Mouse (Mus musculus) intestine, postnatal 0 days (tissue): ENCODE data around the gene Fdxr. TPM values are rescaled to one million over a fixed set of nuclear protein-coding genes. Genes with fewer than 3 reads are reported as not detected.

ENCODE experiments used
- ATAC-seq: fragments of 200-750 bp; cut with Nextera tagmentation; 2 replicates; pipeline ENCODE4 v1.8.0; 2017; ENCODE audit warnings: mild to moderate bottlenecking, moderate TSS enrichment, moderate library complexity
- H3K27ac ChIP-seq: fragments of 300-500 bp; sonication (generic); 2 replicates; pipeline ENCODE4 v1.5.1; 2014; ENCODE audit warnings: mild to moderate bottlenecking, low read depth, low read length, moderate library complexity
- H3K27me3 ChIP-seq: fragments of 300-500 bp; sonication (generic); replicated peaks from 2 replicates; pipeline ENCODE4 v1.6.1; 2014; ENCODE audit warnings: low read length, mixed read lengths; ENCODE audit not compliant: control insufficient read depth, insufficient read depth
- H3K36me3 ChIP-seq: fragments of 300-500 bp; sonication (generic); 2 replicates; pipeline ENCODE4 v1.6.1; 2014; ENCODE audit warnings: mild to moderate bottlenecking, moderate library complexity; ENCODE audit not compliant: control insufficient read depth, insufficient read depth
- H3K4me1 ChIP-seq: fragments of 300-500 bp; sonication (generic); replicated peaks from 2 replicates; pipeline ENCODE4 v1.6.1; 2014; ENCODE audit warnings: antibody characterized with exemption, low read length, mixed read lengths; ENCODE audit not compliant: control insufficient read depth, insufficient read depth
- H3K4me2 ChIP-seq: fragments of 300-500 bp; sonication (generic); replicated peaks from 2 replicates; pipeline ENCODE4 v1.6.1; 2014; ENCODE audit warnings: low read depth, mild to moderate bottlenecking, moderate library complexity
- H3K4me3 ChIP-seq: fragments of 300-500 bp; sonication (generic); 2 replicates; pipeline ENCODE4 v1.5.1; 2014; ENCODE audit warnings: low read depth, low read length
- H3K9ac ChIP-seq: fragments of 300-500 bp; sonication (generic); 2 replicates; pipeline ENCODE4 v1.6.1; 2014; ENCODE audit warnings: mild to moderate bottlenecking, low read depth, low read length
- H3K9me3 ChIP-seq: fragments of 300-500 bp; sonication (generic); 2 replicates; pipeline ENCODE4 v1.6.1; 2016; ENCODE audit warnings: mixed run types; ENCODE audit not compliant: control insufficient read depth
- CTCF ChIP-seq: sonication (generic); IDR thresholded peaks from 2 replicates; pipeline ENCODE4 v1.5.1; 2016; ENCODE audit warnings: low read depth, mild to moderate bottlenecking, control low read depth, antibody characterized with exemption, moderate library complexity
- WGBS: fragments of 180-500 bp; shearing (Covaris S2); extraction: QIAGEN DNeasy Blood & Tissue Kit; methylation state at CpG from one replicate; pipeline ENCODE4 v1.1.7; 2014; 5-methylcytosine and 5-hydroxymethylcytosine counted together
- polyA plus RNA-seq: library from polyadenylated mRNA; unstranded; fragments of >200 nt; fragmentation: Nextera tagmentation; extraction: Ambion mirVana; gene quantifications from 2 replicates; pipeline ENCODE4 v1.2.1, GENCODE M21; 2015

The Fdxr gene
- polyA plus RNA-seq, 1 experiment from 2014 or later, result 8.0 TPM

GRCm38 (mm10) chr11:115231924-115232323 lies 44.9 kb downstream of the Fdxr start:
- 0 out of 2 replicates have a peak, but pooled peaks have one; percentile 11 for ATAC-seq

DNA sequence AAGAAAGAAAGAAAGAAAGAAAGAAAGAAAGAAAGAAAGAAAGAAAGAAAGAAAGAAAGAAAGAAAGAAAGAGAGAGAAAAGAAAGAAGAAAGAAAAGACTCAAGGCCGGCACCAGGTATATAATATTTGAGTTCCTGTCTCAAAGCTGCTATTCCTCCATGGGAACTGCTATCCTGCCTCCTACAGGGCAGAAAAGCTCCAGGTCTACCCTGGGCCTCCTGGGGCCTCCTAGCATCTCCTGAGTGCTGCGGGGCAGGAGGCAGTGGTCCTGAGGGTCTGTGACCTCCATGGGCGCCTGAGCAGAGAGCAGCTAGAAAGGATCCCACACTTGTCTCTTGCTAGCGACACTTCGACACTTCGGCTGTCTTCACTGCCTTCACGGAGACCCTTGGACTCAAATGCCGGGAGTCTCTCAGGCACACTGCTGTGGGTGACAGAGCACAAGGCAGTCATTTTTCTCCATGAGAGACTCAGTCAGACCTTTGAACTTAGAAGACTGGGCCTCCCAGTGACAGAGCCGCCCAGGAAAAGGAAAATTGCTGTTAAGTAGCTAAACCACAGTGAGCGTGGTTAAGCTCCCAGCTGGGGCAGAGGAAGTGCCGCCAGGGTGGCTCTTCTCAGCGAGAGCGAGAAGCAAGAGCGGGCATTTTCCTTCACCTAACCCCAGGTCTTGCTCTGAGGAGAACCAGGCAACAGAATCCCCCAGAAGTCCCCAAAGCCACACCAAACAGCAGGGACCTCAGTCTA lies 45.5 kb downstream of the Fdxr start:
- 0 out of 2 replicates have a peak overlapping the region, but pooled peaks have one; percentile 22 for H3K9ac ChIP-seq
- WGBS, result 22% methylated on average over 14 of the region's 14 CpGs
- peak overlapping the region; percentile 50 for H3K4me2 ChIP-seq
- H3K27ac ChIP-seq, result peak overlapping the region; percentile 93
- H3K36me3 ChIP-seq, result no peaks in the 10 kb centered on the region
- peak; percentile 88 for ATAC-seq
- H3K27me3 ChIP-seq, result no peaks in the 10 kb centered on the region
- peak; percentile 54 for TF ChIP-seq CTCF
- H3K4me3 ChIP-seq, result no peak overlapping the region
- H3K9me3 ChIP-seq, result no peaks in the 10 kb centered on the region
- peaks cover 8% of the 10 kb centered on the region for H3K4me1 ChIP-seq

More at GRCm38 (mm10) chr11:115231924-115232323, 44.9 kb downstream of the Fdxr start:
- no peaks in the 10 kb centered on the region for H3K27me3 ChIP-seq
- peaks cover 8% of the 10 kb centered on the region for H3K4me1 ChIP-seq
- WGBS, result 48% methylated on average over 9 of the region's 9 CpGs
- TF ChIP-seq CTCF, result no peak
- peak overlapping the region; percentile 93 for H3K27ac ChIP-seq
- no peaks in the 10 kb centered on the region for H3K9me3 ChIP-seq
- no peak overlapping the region for H3K4me3 ChIP-seq
- no peaks in the 10 kb centered on the region for H3K36me3 ChIP-seq
- H3K9ac ChIP-seq, result no peak overlapping the region
- H3K4me2 ChIP-seq, result peak overlapping the region; percentile 50

DNA sequence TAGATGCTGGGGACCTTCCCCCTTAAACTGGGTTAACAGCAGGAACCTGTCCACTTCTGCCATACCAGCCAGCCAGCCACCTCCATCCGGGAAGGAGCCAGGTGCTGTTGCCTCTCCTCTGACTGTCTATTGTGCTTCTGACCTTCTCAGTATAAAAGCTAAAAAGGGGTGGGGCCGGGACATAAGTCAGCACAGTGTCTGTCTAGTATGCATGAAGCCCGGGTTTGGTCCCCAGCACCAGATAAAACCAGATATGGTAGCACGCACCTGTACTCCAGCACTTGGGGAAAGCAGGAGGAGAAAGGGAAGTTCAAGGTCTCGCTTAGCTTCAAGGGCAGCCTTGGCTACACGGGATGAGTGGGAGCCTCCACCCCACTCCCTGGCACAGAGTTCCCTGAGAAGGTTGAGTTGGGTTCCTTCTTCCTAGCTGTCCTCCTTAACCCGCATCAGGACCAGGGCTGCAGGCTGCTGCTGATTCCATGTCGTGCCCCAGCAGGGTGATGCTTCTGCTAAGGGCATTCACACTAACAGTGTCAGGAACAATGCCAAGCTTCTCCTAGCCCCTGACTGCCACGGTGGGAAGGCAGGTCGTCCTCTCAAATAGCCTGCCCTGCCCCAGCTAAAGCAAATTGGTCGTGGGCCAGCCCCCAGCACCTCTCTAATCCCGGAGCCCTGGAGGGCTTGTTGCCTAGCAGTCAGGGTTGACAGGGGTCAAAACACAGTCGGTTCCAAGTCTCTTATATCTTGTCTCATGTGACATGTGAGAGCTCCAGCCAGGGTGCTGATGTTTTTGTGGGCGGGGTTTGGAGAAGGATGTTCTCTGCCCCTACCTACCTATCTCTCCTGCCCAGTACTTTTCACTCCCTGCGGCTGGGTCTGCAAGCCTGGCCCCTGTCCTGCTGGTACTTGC lies 47.6 kb downstream of the Fdxr start:
- ATAC-seq, result no peak
- TF ChIP-seq CTCF, result no peak

GRCm38 (mm10) chr11:115228430-115228829 lies 48.4 kb downstream of the Fdxr start:
- WGBS, result 60% methylated on average over 7 of the region's 7 CpGs
- no peak overlapping the region for H3K4me2 ChIP-seq
- TF ChIP-seq CTCF, result no peak
- H3K36me3 ChIP-seq, result no peaks in the 10 kb centered on the region
- ATAC-seq, result no peak
- H3K9me3 ChIP-seq, result no peaks in the 10 kb centered on the region
- no peak overlapping the region for H3K4me3 ChIP-seq
- no peaks in the 10 kb centered on the region for H3K27me3 ChIP-seq
- H3K4me1 ChIP-seq, result peaks cover 8% of the 10 kb centered on the region
- H3K27ac ChIP-seq, result no peak overlapping the region
- no peak overlapping the region for H3K9ac ChIP-seq

More for the DNA sequence above, 47.6 kb downstream of the Fdxr start:
- no peak overlapping the region for H3K4me3 ChIP-seq
- H3K9ac ChIP-seq, result no peak overlapping the region
- no peaks in the 10 kb centered on the region for H3K9me3 ChIP-seq
- 49% methylated on average over 15 of the region's 15 CpGs for WGBS
- no peaks in the 10 kb centered on the region for H3K36me3 ChIP-seq
- peaks cover 8% of the 10 kb centered on the region for H3K4me1 ChIP-seq
- no peaks in the 10 kb centered on the region for H3K27me3 ChIP-seq
- no peak overlapping the region for H3K4me2 ChIP-seq
- H3K27ac ChIP-seq, result no peak overlapping the region

DNA sequence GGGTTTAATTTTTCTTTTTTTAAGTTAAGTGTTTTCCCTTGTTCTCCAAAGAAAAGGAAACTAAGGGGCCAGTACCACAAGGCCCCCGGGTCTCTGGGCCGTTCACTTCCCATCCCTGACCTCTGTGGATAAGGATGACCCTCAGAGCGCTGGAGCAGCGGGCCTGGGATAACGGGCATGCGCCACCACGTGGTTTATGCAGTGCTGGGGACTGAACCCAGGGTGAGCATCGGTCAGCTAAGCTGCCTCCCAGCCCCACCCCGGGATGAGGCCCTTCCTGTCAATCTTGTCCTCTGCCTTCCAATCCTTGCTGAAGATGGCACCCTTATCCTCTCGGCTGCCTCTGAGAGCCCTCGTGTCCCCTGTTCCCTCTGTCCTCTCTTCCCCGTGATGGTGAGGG lies 49.2 kb downstream of the Fdxr start:
- H3K4me3 ChIP-seq, result no peak overlapping the region
- no peak for ATAC-seq
- WGBS, result 70% methylated on average over 12 of the region's 12 CpGs
- no peaks in the 10 kb centered on the region for H3K36me3 ChIP-seq
- peaks cover 8% of the 10 kb centered on the region for H3K4me1 ChIP-seq
- no peak overlapping the region for H3K9ac ChIP-seq
- no peak overlapping the region for H3K4me2 ChIP-seq
- no peaks in the 10 kb centered on the region for H3K27me3 ChIP-seq
- no peaks in the 10 kb centered on the region for H3K9me3 ChIP-seq
- no peak for TF ChIP-seq CTCF
- H3K27ac ChIP-seq, result no peak overlapping the region
